Mouse (Mus musculus) ovary, postnatal 36 days (tissue): Measurements from ENCODE around the gene Tmem131.

ENCODE experiments used
- DNase-seq: peaks from one replicate; pipeline ENCODE4 v3.0.0; 2022; ENCODE audit warnings: low spot score, mixed read lengths

Tmem131 gene

DNA sequence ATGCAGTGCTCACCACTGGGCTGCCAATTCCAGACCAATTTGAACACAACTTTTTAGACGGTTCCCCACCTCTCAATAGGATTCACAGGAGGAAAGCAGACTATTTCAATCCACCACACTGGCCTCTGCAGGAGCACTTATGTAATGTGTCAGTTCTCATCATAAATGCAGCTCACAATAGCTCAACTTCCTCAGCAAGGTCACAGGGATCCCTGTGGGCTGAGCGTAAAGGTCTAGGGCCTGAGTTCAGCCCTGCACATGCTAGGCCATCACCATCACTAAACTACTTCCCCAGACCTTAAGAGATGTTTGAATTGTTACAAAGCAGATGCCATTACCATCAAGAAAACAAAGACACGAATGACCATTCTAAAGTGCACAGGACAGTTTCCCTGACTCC is 58.9 kb downstream of the Tmem131 start:
- no peak for DNase-seq

DNA sequence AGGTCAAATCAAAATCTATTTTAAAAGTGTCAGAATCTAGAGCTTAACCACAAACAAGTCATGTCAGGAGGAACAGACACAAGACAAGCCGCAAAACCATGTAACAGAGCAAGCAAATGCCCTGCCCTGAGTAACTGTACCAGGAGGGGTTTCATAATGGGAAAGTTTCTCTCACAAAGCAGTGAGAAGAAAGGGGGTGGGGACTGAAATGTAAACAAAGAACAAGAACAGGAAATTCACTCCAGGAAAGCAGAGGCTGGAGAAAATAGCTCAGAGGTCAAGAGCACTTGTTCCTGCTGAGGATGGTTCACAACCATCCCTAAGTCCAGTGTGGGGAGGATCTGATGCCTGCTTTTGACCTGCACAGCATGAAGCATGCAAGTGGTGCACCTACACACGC is 59.7 kb downstream of the Tmem131 start:
- DNase-seq, result no peak

DNA sequence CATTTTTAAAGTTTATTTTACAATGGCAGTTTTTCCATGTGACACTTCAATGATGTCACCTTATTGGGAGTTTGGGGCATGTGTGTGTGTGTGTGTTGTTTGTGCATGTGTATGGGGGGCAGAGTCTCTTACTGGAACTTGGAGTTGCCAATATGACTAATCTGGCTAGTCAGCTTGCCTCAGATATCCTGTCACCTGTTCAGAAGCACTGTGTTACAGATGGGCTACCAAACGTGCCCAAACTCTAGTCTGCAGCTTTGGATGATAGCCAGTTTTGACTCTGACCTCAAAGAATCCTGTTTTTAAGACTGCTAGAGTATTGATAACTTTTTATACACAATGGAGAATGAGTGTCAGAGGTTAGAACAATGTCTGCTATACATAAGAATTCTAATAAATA is 64.3 kb downstream of the Tmem131 start:
- no peak for DNase-seq

DNA sequence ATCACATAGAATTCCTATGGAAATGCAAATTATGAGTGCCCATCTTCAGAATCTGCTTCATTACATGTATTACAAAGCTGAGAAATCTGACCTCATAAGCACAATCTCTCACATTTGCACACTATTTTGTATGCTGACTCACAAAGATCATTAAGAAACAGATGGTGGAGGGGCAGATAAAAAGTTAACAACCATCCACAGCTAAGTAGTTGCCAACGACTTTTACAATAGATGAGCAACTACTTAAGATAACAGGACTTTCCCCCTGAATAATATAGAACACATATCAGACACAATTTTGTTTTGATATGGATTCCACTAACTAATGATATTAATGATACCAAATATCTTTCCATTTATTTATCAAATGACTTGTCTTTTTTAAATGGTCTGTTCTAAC is 66.3 kb downstream of the Tmem131 start:
- no peak for DNase-seq

DNA sequence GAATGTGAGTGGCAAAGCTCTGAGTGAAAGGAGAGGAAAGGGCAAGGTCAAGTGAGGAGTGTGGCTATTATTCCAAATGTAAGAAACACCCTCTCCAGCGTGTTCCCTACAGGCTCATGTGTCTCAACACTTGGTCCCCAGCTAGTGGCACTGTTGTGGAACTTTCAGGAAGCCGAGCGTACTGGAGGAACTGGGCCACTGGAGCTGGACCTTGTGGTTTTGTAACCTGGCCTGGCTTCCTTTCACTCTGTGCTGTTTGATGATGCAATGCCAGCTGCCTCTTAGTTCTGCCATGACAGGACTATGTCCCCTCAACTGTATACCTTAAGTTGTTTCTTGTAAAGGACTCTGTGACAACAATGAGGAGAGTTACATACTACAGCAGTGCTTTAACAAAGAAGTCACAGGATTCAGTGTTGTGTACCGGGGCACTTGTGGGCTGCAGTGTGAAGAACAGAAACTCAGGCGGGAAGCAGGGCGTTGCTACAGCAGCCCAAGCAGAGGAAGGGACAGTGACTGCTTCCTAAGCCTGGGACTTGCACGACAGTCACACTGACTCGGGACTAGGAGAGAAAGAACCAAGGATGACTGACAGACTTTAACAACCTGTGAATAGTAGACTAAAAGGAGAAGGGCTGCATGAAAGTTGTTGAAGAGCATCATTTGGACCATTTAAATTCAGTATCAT is 68.4 kb downstream of the Tmem131 start:
- DNase-seq, result no peak

DNA sequence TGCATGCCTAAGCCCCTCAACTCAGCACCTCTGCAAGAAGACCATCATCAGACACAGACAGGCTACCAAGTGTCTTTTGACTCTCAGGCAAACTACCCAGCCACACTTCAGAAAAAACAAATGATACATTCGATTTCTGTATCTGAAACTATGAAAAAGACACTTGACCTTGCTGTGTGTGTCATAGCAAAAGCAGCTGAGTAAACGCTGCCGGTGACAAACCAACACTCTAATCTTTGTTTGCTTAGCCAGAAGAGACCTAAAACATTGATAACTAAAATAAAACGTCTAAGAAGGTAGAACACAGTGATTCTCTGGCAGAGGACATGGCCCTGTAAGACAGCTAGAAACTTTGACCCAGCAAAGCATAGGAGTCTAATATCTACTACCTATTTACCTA is 72.2 kb downstream of the Tmem131 start:
- DNase-seq, result no peak

DNA sequence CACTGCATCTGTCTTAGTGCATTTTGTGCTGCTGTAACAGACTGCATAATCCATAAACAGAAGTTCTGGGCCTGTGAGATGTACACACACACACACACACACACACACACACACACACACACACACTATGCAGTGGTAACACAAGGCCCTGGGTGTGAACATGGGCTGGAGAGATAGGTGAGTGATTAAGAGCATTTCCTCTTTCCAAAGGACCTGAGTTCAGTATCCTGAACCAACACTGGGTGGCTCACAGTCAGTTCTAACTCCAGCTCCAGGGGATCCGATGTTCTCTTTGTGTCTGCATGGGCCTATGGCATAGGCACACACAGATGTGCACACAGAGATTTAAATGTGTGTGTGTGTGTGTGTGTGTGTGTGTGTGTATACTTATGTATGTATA is 72.9 kb downstream of the Tmem131 start:
- DNase-seq, result no peak

DNA sequence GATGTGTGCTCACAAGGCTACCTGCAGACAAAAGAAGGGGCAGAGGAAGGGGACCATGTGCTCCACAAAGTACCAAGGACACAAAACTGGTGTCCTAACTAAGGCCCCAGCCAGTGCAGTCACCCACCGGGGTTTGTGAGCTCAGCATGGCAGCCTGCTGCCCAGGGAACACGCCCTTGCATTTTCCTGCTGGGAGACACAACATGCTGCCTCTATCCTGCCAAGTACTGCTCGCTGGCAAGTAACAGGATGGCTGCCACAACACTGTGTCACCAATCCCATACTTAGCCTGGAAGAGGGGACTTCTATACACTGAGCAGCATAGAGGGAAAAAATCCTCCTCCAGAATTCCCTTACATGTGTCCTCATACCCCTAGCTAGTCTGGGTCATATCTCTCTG is 78.7 kb downstream of the Tmem131 start:
- no peak for DNase-seq

DNA sequence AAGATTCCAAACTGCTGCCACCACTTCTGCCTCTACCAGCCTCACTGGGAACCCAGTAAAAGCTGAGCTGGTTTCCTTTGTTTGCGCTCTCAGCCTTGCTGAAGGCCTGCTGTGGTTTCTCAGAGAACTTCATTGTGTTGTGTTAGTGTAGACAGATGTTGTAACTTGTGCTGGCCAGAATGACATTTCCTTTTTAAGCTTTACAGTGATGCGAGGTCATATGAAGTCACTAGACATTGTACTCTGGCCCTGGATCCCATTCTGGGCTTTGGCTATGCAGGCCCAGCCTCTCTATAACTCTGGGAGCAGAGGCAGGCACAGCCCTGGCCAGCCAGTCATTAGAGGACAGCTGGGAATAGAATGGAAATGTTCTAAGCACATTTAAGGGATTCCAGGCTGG is 81.7 kb downstream of the Tmem131 start:
- no peak for DNase-seq

DNA sequence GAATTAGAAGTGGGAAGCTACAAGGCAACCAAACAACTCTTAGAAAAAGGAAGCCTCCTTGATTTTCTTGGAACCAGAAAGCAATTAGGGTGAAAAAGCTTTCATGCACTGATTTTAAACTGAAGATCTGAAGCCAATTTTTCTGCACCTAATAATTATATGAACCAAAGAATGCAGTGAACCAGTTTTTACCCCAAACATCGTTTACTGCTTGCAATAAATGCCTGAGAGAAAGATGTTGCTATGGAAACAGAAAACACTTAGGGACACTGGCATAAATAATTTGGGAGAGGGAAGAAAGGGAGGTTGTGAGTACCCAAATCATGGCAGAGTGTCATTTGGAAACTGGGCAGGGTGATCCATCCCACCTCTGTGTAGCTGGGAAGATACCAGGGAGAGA is 82.6 kb downstream of the Tmem131 start:
- no peak for DNase-seq

DNA sequence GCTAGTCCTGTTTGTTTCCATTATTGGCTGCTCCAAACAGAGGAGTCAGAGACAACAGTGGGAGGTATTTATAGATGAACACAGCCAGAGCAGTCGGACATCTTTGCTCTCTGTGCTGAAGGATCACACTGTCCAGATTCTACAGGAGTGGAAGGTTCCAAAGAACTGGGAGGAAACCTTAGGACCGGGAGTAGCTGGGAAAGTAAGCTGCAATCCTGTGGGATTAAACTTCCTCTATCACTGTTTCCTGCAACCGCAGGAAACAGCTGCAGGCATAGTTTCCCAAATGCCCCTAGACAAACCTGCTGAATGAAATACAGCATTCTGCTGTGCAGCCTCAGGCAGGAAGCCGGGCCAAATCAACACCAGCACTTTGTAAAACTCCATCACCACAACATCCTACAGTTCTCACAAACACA is 83.0 kb downstream of the Tmem131 start:
- DNase-seq, result no peak

DNA sequence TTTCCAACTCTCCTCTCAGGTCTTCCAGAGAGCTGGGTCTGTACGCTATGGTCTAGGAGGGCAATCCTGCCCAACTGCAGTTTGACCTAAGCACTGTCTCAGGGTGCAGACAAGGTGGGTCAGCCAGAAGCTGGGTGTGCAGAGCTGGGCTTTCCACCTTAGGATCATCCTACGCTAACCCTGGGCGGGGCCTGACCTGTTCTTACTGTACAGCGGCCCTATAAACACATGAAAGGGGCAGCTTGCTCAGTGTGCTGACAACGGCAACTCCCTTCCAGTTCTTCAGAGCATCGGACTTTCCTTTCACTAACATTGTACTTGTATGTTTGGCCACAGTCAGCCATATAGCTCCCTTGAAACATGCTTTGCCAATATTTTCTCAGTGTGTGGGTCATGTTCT is 86.4 kb downstream of the Tmem131 start:
- no peak for DNase-seq

DNA sequence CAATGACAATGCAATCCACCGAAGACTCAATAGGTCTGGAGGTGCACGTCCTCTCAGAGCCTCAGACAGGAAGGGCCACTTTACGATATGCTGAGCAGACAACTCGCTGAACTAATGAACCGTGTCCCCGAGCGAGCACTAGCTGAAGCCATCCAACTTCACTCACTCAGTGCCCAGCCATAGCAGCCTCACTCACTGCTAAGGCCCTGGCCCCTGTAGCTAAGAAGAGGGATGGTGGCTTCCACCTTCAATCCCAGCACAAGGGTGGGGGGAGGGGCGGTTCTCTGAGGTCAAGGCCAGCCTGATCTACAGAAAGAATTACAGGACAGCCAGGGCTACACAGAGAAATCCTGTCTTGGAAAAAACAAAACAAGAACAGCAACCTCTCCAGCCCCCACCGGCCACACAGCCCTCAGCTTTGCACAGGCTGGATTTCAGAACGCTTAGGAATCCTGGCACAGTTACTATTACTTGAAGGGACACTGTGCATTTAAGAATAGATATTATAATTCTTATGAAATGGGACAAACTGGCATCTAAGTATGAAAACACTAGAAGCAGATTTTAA is 89.2 kb downstream of the Tmem131 start:
- DNase-seq, result no peak

DNA sequence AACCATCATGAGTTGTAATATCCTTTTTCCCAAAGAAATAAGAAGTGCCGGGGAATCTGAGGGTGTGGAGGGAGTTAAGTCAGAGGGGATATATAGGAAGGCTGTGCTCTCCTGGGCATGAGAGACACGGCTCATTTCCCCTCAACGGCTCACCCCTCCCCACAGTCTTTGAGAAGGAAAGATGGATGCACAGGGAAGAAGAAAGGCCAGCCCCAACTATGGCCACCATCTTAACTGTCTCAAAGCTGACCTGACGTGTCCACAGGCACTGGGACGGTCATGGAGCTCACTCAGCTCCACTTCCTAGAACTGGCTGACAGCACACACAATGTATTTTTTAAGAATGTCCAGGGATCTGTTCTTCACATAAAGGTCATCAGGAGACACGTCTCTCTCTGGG is 91.4 kb downstream of the Tmem131 start:
- no peak for DNase-seq

DNA sequence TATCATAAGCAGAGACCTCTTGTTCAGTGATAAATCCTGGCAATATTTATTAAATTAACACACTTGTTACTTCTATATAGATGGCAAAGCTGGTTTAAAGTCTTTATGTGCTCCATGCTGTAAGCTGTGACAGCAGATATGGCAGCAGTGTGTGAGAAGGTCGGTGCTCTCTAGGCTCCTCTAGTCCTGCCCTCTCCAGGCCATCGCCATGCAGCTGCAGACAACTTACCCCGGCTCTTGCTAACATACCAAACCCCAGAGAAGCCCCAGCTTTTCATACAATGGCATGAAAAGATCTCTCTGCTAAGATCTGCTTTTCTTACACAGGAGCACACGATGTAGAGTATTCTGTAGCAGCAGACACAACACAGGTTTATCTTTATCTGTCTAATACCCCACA is 92.1 kb downstream of the Tmem131 start:
- no peak for DNase-seq

DNA sequence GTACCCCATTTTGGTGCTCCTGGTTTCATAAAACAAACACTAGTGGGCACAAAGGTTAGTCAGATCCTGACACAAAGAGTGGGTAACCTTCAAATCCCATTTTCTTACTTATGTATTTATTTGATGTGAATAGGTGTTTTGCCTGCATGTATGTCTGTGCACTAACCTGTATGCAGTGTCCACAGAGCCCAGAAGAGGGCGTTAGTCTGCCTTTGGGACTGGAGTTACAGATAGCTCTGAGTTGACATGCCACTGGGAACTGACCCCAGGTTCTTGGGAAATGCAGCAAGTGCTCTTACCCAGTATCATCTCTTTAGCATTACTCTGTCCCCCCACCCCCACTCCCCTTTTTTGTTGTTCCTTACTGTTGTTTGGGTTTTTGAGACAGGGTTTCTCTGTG is 95.4 kb downstream of the Tmem131 start:
- no peak for DNase-seq

DNA sequence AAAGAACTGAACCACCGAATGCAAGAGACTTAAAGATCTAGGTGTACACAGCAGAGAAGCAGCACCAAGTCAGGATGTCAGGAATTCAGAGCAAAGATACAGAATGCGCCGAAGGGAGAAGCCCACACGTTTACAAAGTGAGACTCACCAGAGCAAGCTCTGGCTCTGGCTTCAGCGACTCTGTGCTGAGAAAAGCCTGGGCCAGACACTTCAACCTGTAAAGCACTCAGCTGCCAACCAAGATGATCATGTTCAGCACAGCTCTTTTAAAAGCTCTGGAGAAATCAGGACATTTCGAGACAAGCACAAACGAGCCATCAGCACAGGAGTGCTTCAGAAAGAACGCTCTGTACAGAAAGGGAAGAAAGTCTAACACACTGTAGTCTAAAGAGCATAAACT is 96.2 kb downstream of the Tmem131 start:
- DNase-seq, result no peak

DNA sequence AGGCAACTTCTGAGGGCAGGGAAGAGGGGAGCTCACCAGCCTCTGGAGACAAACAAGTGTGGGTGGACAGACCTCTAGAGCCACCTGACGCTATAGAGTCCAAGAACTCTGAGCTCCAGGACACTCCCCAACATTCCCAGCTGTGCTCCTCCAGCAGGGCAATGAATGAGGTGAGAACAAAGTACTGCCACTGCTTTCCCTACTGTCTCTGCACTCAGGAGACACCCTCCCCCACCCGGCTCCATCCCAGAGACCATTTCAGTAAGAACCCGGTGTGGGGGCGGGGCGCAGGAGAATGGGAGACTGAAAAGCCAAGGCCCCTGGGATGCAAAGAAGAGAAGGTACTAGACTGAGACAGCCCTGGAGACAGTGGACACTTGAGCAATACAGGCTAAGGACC is 98.4 kb downstream of the Tmem131 start:
- DNase-seq, result no peak

DNA sequence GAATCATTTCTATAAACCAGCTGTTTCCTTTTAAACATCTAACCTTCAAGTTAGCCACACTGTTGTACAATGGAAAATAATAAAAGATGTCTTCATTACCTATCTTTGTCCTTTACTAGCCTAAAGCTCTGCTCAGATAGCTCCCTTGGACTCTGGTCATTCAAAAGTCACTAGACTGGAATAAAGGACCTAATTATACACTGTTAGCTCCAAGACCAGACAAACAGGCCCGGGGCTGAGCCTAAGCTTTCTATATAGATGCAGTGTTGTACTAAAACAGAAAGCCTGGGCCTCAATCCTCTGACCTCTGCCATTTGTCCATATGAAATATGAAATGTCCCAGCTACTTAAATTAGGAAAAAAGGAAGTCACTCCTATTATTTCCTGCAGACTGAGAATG is 101.7 kb downstream of the Tmem131 start:
- DNase-seq, result no peak

DNA sequence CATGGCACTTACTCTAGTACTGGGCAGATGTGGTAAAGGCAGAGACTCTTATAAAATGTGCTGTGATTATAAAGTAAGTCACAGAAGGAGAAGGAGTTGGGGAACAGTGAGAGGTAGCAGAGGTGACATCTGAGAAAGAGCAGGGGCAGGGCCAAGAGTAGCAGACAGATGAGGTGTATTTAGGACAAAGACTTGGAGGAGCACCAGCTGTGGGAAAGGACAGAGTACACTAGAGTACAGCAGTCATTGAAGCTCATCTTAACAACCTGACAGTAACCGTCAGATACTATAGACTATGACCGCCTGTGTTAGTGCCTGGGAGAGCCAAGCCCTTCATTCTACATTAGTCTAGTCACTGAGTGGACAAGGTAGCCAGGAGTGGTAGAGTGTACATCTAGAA is 102.5 kb downstream of the Tmem131 start:
- no peak for DNase-seq

DNA sequence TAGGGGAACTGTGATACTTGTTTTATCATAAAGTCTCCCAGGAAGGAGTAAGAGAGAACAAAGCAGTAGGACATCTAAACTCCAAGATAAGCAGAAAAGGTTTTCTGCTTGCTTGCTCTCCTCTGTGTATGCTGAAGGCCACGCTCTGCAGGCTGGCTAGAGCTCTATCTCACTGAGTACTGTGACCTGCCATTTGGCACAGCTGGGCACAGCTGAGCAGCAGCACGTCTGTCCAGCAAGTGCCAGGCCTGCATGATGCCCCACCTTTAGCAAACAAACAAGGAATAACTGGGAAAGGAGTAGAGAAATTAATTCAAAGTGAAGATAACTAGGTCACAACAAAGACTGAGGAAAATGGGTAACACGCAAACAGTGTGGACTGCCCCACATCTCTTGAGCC is 103.6 kb downstream of the Tmem131 start:
- DNase-seq, result no peak

DNA sequence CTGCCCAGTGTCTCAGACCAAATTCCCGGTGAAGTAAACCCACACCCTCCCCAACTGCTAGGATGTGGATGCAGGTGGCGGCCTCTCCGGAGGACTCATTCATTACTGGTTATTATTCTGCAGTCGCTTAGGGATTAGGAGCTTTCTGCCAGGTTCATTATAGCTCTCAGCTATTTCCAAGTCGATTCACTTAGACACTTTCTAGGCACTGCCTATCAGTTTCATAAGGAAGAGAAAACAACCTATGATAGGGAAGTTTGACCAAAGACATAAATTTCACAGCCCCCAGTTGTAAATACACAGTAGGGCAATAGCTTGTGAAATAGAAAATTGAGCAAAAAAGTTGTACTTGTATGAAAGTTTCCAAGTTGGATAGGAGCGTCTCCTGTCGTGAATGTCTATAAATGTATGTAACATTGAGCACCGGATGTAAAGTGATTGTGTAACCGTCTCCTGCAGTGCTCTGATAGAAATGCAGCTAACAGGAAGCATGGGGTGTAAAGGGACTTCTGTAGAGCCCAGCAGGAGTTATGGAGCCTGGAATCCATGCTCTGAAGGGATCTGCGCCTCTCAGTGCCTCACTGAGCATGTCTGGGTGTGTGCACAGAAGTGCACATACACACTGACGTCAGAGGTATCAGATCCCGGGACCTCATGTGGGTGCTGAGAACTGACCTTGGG is 107.1 kb downstream of the Tmem131 start:
- no peak for DNase-seq

DNA sequence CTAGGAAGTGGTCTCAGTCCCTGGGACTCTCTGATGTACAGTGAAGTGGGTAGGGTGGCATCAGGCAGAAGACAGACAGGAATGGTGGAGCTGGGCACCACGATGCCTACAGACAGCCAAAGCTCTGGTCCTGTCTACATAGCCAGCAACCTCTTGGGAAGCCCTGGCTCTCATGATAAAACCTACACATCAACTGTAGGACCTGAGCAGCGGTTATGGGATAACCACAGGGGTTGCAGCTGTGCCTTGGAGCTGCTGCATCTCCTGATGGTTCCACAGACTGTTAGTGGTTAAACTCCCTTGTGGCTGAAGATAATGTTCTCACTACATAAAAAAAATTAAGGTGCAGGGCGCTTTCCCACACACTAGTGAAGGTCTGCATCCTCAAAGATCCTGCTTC is 107.9 kb downstream of the Tmem131 start:
- DNase-seq, result no peak

DNA sequence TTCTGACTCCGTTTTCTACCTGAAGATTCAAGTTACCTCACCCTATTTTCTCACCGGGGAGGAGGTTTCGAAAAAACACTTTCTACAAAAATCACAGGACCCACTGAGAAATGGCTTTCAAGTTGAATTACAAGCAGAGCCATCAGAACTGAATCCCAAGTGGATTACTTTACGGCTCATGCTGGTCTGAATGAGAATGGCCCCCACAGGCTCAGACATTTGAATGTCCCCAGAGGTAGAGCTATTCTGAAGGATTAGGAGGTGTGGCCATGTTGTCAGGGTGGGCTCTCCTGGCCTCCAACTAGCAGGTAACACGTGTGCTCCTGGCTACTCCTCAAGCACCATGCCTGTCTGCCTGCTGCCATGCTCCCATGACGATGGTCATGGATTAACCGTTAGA is 109.4 kb downstream of the Tmem131 start:
- DNase-seq, result no peak
